Mouse (Mus musculus): ENCODE results near the gene Ak3. TPM values are rescaled to one million over a fixed set of nuclear protein-coding genes. Genes with fewer than 3 reads are reported as not detected.
"Not testable (repeated sequence)": the region's sequence is repeated elsewhere in the genome, so short reads cannot be mapped to it uniquely, and the experiment has no call there.

Gene Ak3
- polyA plus RNA-seq, 1 experiment from 2014 or later: 79.3 TPM

GRCm38 (mm10) chr19:29011355-29011990 is 36.3 kb downstream of the Ak3 start:
- H3K9ac ChIP-seq (replicated peaks; ENCODE audit: low read depth): no peak overlapping the region
- H3K4me2 ChIP-seq (replicated peaks; ENCODE audit: low read depth, low read length): no peak overlapping the region
- H3K27ac ChIP-seq (ENCODE audit: low read length): no peak overlapping the region
- peaks cover 15% of the 10 kb centered on the region for H3K36me3 ChIP-seq (ENCODE audit: insufficient read depth, low read length)
- ATAC-seq (no peak; the same call in 1 of the 2 replicates), DNase-seq (ENCODE audit: low spot score) (peak; percentile 15)
- TF ChIP-seq CTCF (IDR thresholded peaks at IDR 0.05) (no peak), EP300 (IDR thresholded peaks at IDR 0.05) (no peak)
- no peak overlapping the region for H3K4me3 ChIP-seq (ENCODE audit: low read depth, low read length)
- no peaks in the 10 kb centered on the region for H3K9me3 ChIP-seq (ENCODE audit: low read length)
- no peaks in the 10 kb centered on the region for H3K4me1 ChIP-seq (ENCODE audit: insufficient read depth, low read depth, low read length)
- 82% methylated on average over 12 of the region's 12 CpGs for whole genome bisulfite sequencing
- H3K27me3 ChIP-seq (replicated peaks; ENCODE audit: insufficient read depth, low read length): no peaks in the 10 kb centered on the region

GRCm38 (mm10) chr19:29009046-29009445 is 38.7 kb downstream of the Ak3 start:
- peaks cover 15% of the 10 kb centered on the region for H3K36me3 ChIP-seq (ENCODE audit: insufficient read depth, low read length)
- H3K4me3 ChIP-seq (ENCODE audit: low read depth, low read length): no peak overlapping the region

GRCm38 (mm10) chr19:29008069-29008706 is 39.6 kb downstream of the Ak3 start:
- no peak for ATAC-seq
- DNase-seq (ENCODE audit: low spot score): no peak
- no peaks in the 10 kb centered on the region for H3K9me3 ChIP-seq (ENCODE audit: low read length)
- TF ChIP-seq EP300 (IDR thresholded peaks at IDR 0.05) (no peak), CTCF (IDR thresholded peaks at IDR 0.05) (no peak)
- no peak overlapping the region for H3K4me3 ChIP-seq (ENCODE audit: low read depth, low read length)
- no peak overlapping the region for H3K9ac ChIP-seq (replicated peaks; ENCODE audit: low read depth)
- H3K36me3 ChIP-seq (ENCODE audit: insufficient read depth, low read length): peaks cover 15% of the 10 kb centered on the region
- WGBS: 83% methylated on average over 3 of the region's 3 CpGs
- H3K27me3 ChIP-seq (replicated peaks; ENCODE audit: insufficient read depth, low read length): no peaks in the 10 kb centered on the region
- H3K27ac ChIP-seq (ENCODE audit: low read length): no peak overlapping the region
- no peaks in the 10 kb centered on the region for H3K4me1 ChIP-seq (ENCODE audit: insufficient read depth, low read depth, low read length)
- H3K4me2 ChIP-seq (replicated peaks; ENCODE audit: low read depth, low read length): no peak overlapping the region

More at GRCm38 (mm10) chr19:29009046-29009445, 38.7 kb downstream of the Ak3 start:
- no peak for DNase-seq (ENCODE audit: low spot score)
- Histone ChIP-seq H3K4me2 (replicated peaks; ENCODE audit: low read depth, low read length) (no peak overlapping the region), H3K9ac (replicated peaks; ENCODE audit: low read depth) (no peak overlapping the region), H3K4me1 (ENCODE audit: insufficient read depth, low read depth, low read length) (no peaks in the 10 kb centered on the region), H3K27me3 (replicated peaks; ENCODE audit: insufficient read depth, low read length) (no peaks in the 10 kb centered on the region), H3K9me3 (ENCODE audit: low read length) (no peaks in the 10 kb centered on the region), H3K27ac (ENCODE audit: low read length) (no peak overlapping the region)
- no peak for ATAC-seq
- TF ChIP-seq EP300 (IDR thresholded peaks at IDR 0.05): no peak
- TF ChIP-seq CTCF (IDR thresholded peaks at IDR 0.05): no peak
- 95% methylated on average over 11 of the region's 11 CpGs for WGBS

- H3K27me3 ChIP-seq (replicated peaks; ENCODE audit: insufficient read depth, low read length); H3K36me3 ChIP-seq (ENCODE audit: insufficient read depth, low read length); H3K9me3 ChIP-seq (ENCODE audit: low read length); DNase-seq (ENCODE audit: low spot score); H3K4me1 ChIP-seq (ENCODE audit: insufficient read depth, low read depth, low read length); H3K9ac ChIP-seq (replicated peaks; ENCODE audit: low read depth); H3K4me2 ChIP-seq (replicated peaks; ENCODE audit: low read depth, low read length); H3K27ac ChIP-seq (ENCODE audit: low read length); H3K4me3 ChIP-seq (ENCODE audit: low read depth, low read length); ATAC-seq: not testable (repeated sequence)
- 96% methylated on average over 16 of the region's 16 CpGs for WGBS
Observed at GRCm38 (mm10) chr19:29000321-29000720, 47.4 kb downstream of the Ak3 start.

GRCm38 (mm10) chr19:28997976-28998630 is 49.7 kb downstream of the Ak3 start:
- Histone ChIP-seq H3K27me3 (replicated peaks; ENCODE audit: insufficient read depth, low read length) (no peaks in the 10 kb centered on the region), H3K4me2 (replicated peaks; ENCODE audit: low read depth, low read length) (no peak overlapping the region), H3K9ac (replicated peaks; ENCODE audit: low read depth) (no peak overlapping the region), H3K9me3 (ENCODE audit: low read length) (no peaks in the 10 kb centered on the region), H3K4me1 (ENCODE audit: insufficient read depth, low read depth, low read length) (no peaks in the 10 kb centered on the region), H3K36me3 (ENCODE audit: insufficient read depth, low read length) (peaks cover 9% of the 10 kb centered on the region; the same call in 1 of the 2 replicates), H3K4me3 (ENCODE audit: low read depth, low read length) (no peak overlapping the region), H3K27ac (ENCODE audit: low read length) (no peak overlapping the region)
- TF ChIP-seq CTCF (IDR thresholded peaks at IDR 0.05) (no peak), EP300 (IDR thresholded peaks at IDR 0.05) (no peak)
- ATAC-seq: no peak
- WGBS: 75% methylated on average over 4 of the region's 4 CpGs
- DNase-seq (ENCODE audit: low spot score): no peak

DNA sequence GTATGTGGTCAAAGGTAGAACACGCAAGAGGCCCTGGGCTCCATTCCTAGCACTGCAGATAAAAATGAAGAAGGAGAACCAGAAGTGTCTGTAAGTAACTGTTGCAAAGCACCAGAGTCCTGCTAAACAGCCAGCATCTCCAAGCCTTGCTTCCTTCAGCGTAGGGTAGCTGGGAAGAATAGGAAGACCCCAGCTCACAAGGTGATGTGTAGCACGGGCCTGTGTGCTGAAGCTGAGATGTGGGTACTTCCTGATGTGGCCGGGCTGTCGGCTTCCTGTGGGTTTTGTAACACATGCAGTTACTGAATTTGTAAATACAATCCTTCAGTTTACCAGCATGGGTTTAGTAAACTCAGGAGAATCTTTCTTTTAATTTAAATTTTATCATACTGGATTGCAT is 52.4 kb downstream of the Ak3 start:
- DNase-seq (ENCODE audit: low spot score) (no peak), ATAC-seq (no peak)
- TF ChIP-seq CTCF (IDR thresholded peaks at IDR 0.05) (no peak), EP300 (IDR thresholded peaks at IDR 0.05) (no peak)
- Histone ChIP-seq H3K4me1 (ENCODE audit: insufficient read depth, low read depth, low read length) (no peaks in the 10 kb centered on the region), H3K9ac (replicated peaks; ENCODE audit: low read depth) (no peak overlapping the region), H3K4me3 (ENCODE audit: low read depth, low read length) (no peak overlapping the region), H3K9me3 (ENCODE audit: low read length) (no peaks in the 10 kb centered on the region; the same call in 1 of the 2 replicates), H3K27me3 (replicated peaks; ENCODE audit: insufficient read depth, low read length) (no peaks in the 10 kb centered on the region), H3K27ac (ENCODE audit: low read length) (no peak overlapping the region), H3K4me2 (replicated peaks; ENCODE audit: low read depth, low read length) (no peak overlapping the region), H3K36me3 (ENCODE audit: insufficient read depth, low read length) (peaks cover 9% of the 10 kb centered on the region; the same call in 1 of the 2 replicates)
- WGBS: 91% methylated on average over 5 of the region's 5 CpGs

Data from lung, postnatal 0 days (tissue).